Mouse (Mus musculus): ENCODE data around the gene Ppan.

Gene Ppan

DNA sequence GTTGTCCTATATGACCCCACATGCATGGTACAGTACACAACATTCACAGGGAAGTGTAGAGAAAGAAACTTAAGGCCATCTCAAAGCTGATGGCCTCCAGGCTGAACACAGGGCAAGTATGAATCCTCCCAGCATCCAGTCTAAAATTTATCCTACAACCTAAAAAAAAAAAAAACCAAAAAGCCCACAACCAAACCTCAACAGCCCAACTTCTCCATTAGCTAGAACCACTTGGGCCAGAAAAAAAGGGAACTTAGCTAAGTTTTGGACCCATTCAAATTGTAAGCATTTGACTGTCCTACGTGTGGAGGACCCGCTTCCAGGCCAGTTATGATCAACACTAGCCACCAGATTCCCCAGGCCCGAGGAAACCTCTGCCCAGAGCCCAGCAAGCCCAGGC, 35.3 kb downstream of the Ppan start:
- no peak for DNase-seq (ENCODE audit: extremely low spot score)

Data from embryo, embryonic 9.5 days (tissue).